Mouse (Mus musculus) hindbrain, embryonic 10.5 days (tissue): ENCODE data around the gene Ccr8. TPM values are rescaled to one million over a fixed set of nuclear protein-coding genes. Genes with fewer than 3 reads are reported as not detected.

Experiments
- DNase-seq: peaks from one replicate; pipeline ENCODE4 v3.0.0-alpha.2; 2017; ENCODE audit warnings: low spot score
- H3K27ac ChIP-seq: fragments of 300-500 bp; sonication (generic); 2 replicates; pipeline ENCODE4 v1.5.1; 2016; ENCODE audit warnings: mild to moderate bottlenecking, moderate library complexity
- H3K27me3 ChIP-seq: fragments of 300-500 bp; sonication (generic); 2 replicates; pipeline ENCODE4 v1.6.1; 2016; ENCODE audit warnings: mild to moderate bottlenecking; ENCODE audit not compliant: poor library complexity, insufficient read depth, severe bottlenecking
- H3K36me3 ChIP-seq: fragments of 300-500 bp; sonication (generic); 2 replicates; pipeline ENCODE4 v1.6.1; 2016; ENCODE audit warnings: mild to moderate bottlenecking, moderate library complexity
- H3K4me1 ChIP-seq: fragments of 300-500 bp; sonication (generic); replicated peaks from 2 replicates; pipeline ENCODE4 v1.6.1; 2016; ENCODE audit warnings: mild to moderate bottlenecking
- H3K4me3 ChIP-seq: fragments of 300-500 bp; sonication (generic); 2 replicates; pipeline ENCODE4 v1.5.1; 2016; ENCODE audit warnings: mild to moderate bottlenecking, moderate library complexity
- H3K9me3 ChIP-seq: fragments of 300-500 bp; sonication (generic); 2 replicates; pipeline ENCODE4 v1.6.1; 2016; ENCODE audit warnings: mild to moderate bottlenecking, moderate library complexity
- WGBS: fragments of 180-500 bp; shearing (Covaris S2); methylation state at CpG from one replicate; pipeline ENCODE4 v1.1.7; 2016; 5-methylcytosine and 5-hydroxymethylcytosine counted together
- polyA plus RNA-seq: library from polyadenylated mRNA; unstranded; fragments of >200 nt; fragmentation: Nextera tagmentation; extraction: Ambion mirVana; gene quantifications from 2 replicates; pipeline ENCODE4 v1.2.1, GENCODE M21; 2016

Gene Ccr8
- polyA plus RNA-seq = not detected in 2 replicates

- H3K4me1 ChIP-seq = no peaks in the 10 kb centered on the region
- no peaks in the 10 kb centered on the region for H3K36me3 ChIP-seq
- no peak within 1 kb of the TSS for H3K27ac ChIP-seq
- 80% methylated on average over 5 of the region's 5 CpGs for WGBS
- H3K4me3 ChIP-seq = no peak within 1 kb of the TSS
- H3K27me3 ChIP-seq = no peaks in the 10 kb centered on the region
- DNase-seq = no peak
- H3K9me3 ChIP-seq = no peaks in the 10 kb centered on the region
Measured at GRCm38 (mm10) chr9:120091696-120092238, at the start of gene Ccr8. TSS of gene Ccr8 (plus strand) at chr9:120092114.

- peaks cover 6% of the 10 kb centered on the region; the same call in 1 of the 2 replicates for H3K4me1 ChIP-seq
- DNase-seq = no peak
- H3K27me3 ChIP-seq = no peaks in the 10 kb centered on the region
- no peaks in the 10 kb centered on the region for H3K36me3 ChIP-seq
- H3K4me3 ChIP-seq = no peak overlapping the region
- H3K27ac ChIP-seq = no peak overlapping the region
- no peaks in the 10 kb centered on the region for H3K9me3 ChIP-seq
- WGBS = 82% methylated on average over 7 of the region's 7 CpGs
Measured at GRCm38 (mm10) chr9:120043115-120043514, 48.8 kb upstream of the Ccr8 start.

GRCm38 (mm10) chr9:120048495-120048894, 43.4 kb upstream of the Ccr8 start:
- Histone ChIP-seq H3K9me3 (no peaks in the 10 kb centered on the region), H3K27me3 (no peaks in the 10 kb centered on the region), H3K4me3 (no peak overlapping the region), H3K4me1 (peaks cover 6% of the 10 kb centered on the region; the same call in 1 of the 2 replicates), H3K27ac (no peak overlapping the region), H3K36me3 (no peaks in the 10 kb centered on the region)
- DNase-seq = no peak
- WGBS = 86% methylated on average over 6 of the region's 6 CpGs

- H3K4me1 ChIP-seq = no peaks in the 10 kb centered on the region; the same call in 1 of the 2 replicates
- DNase-seq = no peak
- no peaks in the 10 kb centered on the region for H3K27me3 ChIP-seq
- no peaks in the 10 kb centered on the region for H3K36me3 ChIP-seq
- no peak overlapping the region for H3K4me3 ChIP-seq
- no peaks in the 10 kb centered on the region for H3K9me3 ChIP-seq
- WGBS = 88% methylated on average over 3 of the region's 3 CpGs
- no peak overlapping the region for H3K27ac ChIP-seq
Measured at GRCm38 (mm10) chr9:120049407-120049806, 42.5 kb upstream of the Ccr8 start.

GRCm38 (mm10) chr9:120054545-120055277, 37.2 kb upstream of the Ccr8 start:
- peak; percentile 21 for DNase-seq
- H3K4me3 ChIP-seq = no peak overlapping the region
- peak overlapping the region; percentile 60 for H3K27ac ChIP-seq
- H3K27me3 ChIP-seq = no peaks in the 10 kb centered on the region
- peaks cover 12% of the 10 kb centered on the region for H3K4me1 ChIP-seq
- no peaks in the 10 kb centered on the region for H3K9me3 ChIP-seq
- 53% methylated on average over 8 of the region's 8 CpGs for WGBS
- no peaks in the 10 kb centered on the region for H3K36me3 ChIP-seq

GRCm38 (mm10) chr9:120056201-120056600, 35.7 kb upstream of the Ccr8 start:
- H3K9me3 ChIP-seq = no peaks in the 10 kb centered on the region
- H3K4me1 ChIP-seq = peaks cover 12% of the 10 kb centered on the region
- H3K27me3 ChIP-seq = no peaks in the 10 kb centered on the region
- WGBS = 85% methylated on average over 9 of the region's 9 CpGs
- no peak for DNase-seq
- H3K36me3 ChIP-seq = no peaks in the 10 kb centered on the region
- H3K4me3 ChIP-seq = no peak overlapping the region
- H3K27ac ChIP-seq = 0 out of 2 replicates have a peak overlapping the region, but pooled peaks have one; percentile 14

- DNase-seq = no peak
- 81% methylated on average over 3 of the region's 3 CpGs for WGBS
- no peaks in the 10 kb centered on the region for H3K36me3 ChIP-seq
- no peak overlapping the region for H3K27ac ChIP-seq
- no peaks in the 10 kb centered on the region for H3K27me3 ChIP-seq
- peaks cover 12% of the 10 kb centered on the region for H3K4me1 ChIP-seq
- H3K4me3 ChIP-seq = no peak overlapping the region
- H3K9me3 ChIP-seq = no peaks in the 10 kb centered on the region
Measured at GRCm38 (mm10) chr9:120058730-120059129, 33.2 kb upstream of the Ccr8 start.

GRCm38 (mm10) chr9:120064317-120064716, 27.6 kb upstream of the Ccr8 start:
- H3K36me3 ChIP-seq = no peaks in the 10 kb centered on the region
- WGBS = 76% methylated on average over 4 of the region's 4 CpGs
- no peaks in the 10 kb centered on the region; the same call in 1 of the 2 replicates for H3K27me3 ChIP-seq
- H3K4me1 ChIP-seq = no peaks in the 10 kb centered on the region
- no peak for DNase-seq
- no peak overlapping the region for H3K27ac ChIP-seq
- no peaks in the 10 kb centered on the region for H3K9me3 ChIP-seq
- no peak overlapping the region for H3K4me3 ChIP-seq

- DNase-seq = no peak
- no peaks in the 10 kb centered on the region for H3K4me1 ChIP-seq
- H3K27ac ChIP-seq = no peak overlapping the region
- WGBS = 92% methylated on average over 2 of the region's 2 CpGs
- no peaks in the 10 kb centered on the region for H3K36me3 ChIP-seq
- no peaks in the 10 kb centered on the region; the same call in 1 of the 2 replicates for H3K27me3 ChIP-seq
- H3K4me3 ChIP-seq = no peak overlapping the region
- H3K9me3 ChIP-seq = no peaks in the 10 kb centered on the region
Measured at GRCm38 (mm10) chr9:120067609-120068008, 24.3 kb upstream of the Ccr8 start.

- H3K4me3 ChIP-seq = no peak overlapping the region
- H3K27me3 ChIP-seq = no peaks in the 10 kb centered on the region; the same call in 1 of the 2 replicates
- no peaks in the 10 kb centered on the region for H3K9me3 ChIP-seq
- H3K27ac ChIP-seq = no peak overlapping the region
- WGBS = 66% methylated on average over 10 of the region's 10 CpGs
- no peaks in the 10 kb centered on the region for H3K36me3 ChIP-seq
- DNase-seq = no peak
- H3K4me1 ChIP-seq = 0 out of 2 replicates have a peak, but pooled peaks cover 1% of the 10 kb centered on the region
Measured at GRCm38 (mm10) chr9:120068047-120068446, 23.9 kb upstream of the Ccr8 start.

- Histone ChIP-seq H3K4me3 (no peak within 1 kb of the TSS), H3K36me3 (no peaks in the 10 kb centered on the region), H3K27ac (no peak within 1 kb of the TSS), H3K4me1 (0 out of 2 replicates have a peak, but pooled peaks cover 4% of the 10 kb centered on the region), H3K9me3 (no peaks in the 10 kb centered on the region), H3K27me3 (no peaks in the 10 kb centered on the region; the same call in 1 of the 2 replicates)
- WGBS = 83% methylated on average over 11 of the region's 11 CpGs
- DNase-seq = no peak
Measured at GRCm38 (mm10) chr9:120069779-120070178, 22.1 kb upstream of the Ccr8 start, which contains the start of gene Cx3cr1. TSS of gene Cx3cr1 (minus strand) at chr9:120069879.

- Histone ChIP-seq H3K27ac (no peak overlapping the region), H3K36me3 (no peaks in the 10 kb centered on the region), H3K4me1 (0 out of 2 replicates have a peak, but pooled peaks cover 4% of the 10 kb centered on the region), H3K9me3 (no peaks in the 10 kb centered on the region), H3K27me3 (no peaks in the 10 kb centered on the region; the same call in 1 of the 2 replicates), H3K4me3 (no peak overlapping the region)
- WGBS = 82% methylated on average over 2 of the region's 2 CpGs
- no peak for DNase-seq
Measured at GRCm38 (mm10) chr9:120071251-120071650, 20.7 kb upstream of the Ccr8 start.

GRCm38 (mm10) chr9:120073169-120073568, 18.7 kb upstream of the Ccr8 start:
- Histone ChIP-seq H3K27me3 (no peaks in the 10 kb centered on the region; the same call in 1 of the 2 replicates), H3K36me3 (no peaks in the 10 kb centered on the region), H3K9me3 (no peaks in the 10 kb centered on the region), H3K4me1 (0 out of 2 replicates have a peak, but pooled peaks cover 4% of the 10 kb centered on the region), H3K27ac (0 out of 2 replicates have a peak overlapping the region, but pooled peaks have one; percentile 16), H3K4me3 (no peak overlapping the region)
- WGBS = 30% methylated on average over 3 of the region's 3 CpGs
- DNase-seq = peak; percentile 86
